Mouse (Mus musculus) ES-Bruce4 (cell line): ENCODE data around the gene Xrn1. TPM values are rescaled to one million over a fixed set of nuclear protein-coding genes. Genes with fewer than 3 reads are reported as not detected.

ENCODE experiments used
- H3K27ac ChIP-seq: 2 replicates; pipeline ENCODE4 v1.5.1; 2012; ENCODE audit warnings: low read length, inconsistent platforms; ENCODE audit not compliant: insufficient read depth
- H3K27me3 ChIP-seq: 2 replicates; pipeline ENCODE4 v1.6.1; 2012; ENCODE audit warnings: mild to moderate bottlenecking, low read length, inconsistent platforms; ENCODE audit not compliant: control insufficient read depth, poor library complexity, insufficient read depth, severe bottlenecking
- H3K36me3 ChIP-seq: 2 replicates; pipeline ENCODE4 v1.6.1; 2012; ENCODE audit warnings: inconsistent platforms, mild to moderate bottlenecking, low read length, moderate library complexity; ENCODE audit not compliant: control insufficient read depth, poor library complexity, insufficient read depth, severe bottlenecking
- H3K4me1 ChIP-seq: one replicate; pipeline ENCODE4 v1.8.1; 2011; ENCODE audit warnings: low read length; ENCODE audit not compliant: control insufficient read depth, insufficient read depth
- H3K4me3 ChIP-seq: 2 replicates; pipeline ENCODE4 v1.5.1; 2011; ENCODE audit warnings: low read depth, mild to moderate bottlenecking, low read length
- H3K9ac ChIP-seq: 2 replicates; pipeline ENCODE4 v1.6.1; 2012; ENCODE audit warnings: low read depth, mild to moderate bottlenecking, inconsistent platforms; ENCODE audit not compliant: poor library complexity, severe bottlenecking
- H3K9me3 ChIP-seq: replicated peaks from 2 replicates; pipeline ENCODE4 v1.6.1; 2012; ENCODE audit warnings: mild to moderate bottlenecking, low read length, inconsistent platforms; ENCODE audit not compliant: control insufficient read depth, poor library complexity, insufficient read depth, severe bottlenecking
- CTCF ChIP-seq: IDR thresholded peaks from one replicate; pipeline ENCODE4 v1.8.1; 2011; ENCODE audit warnings: low read depth, low read length
- EP300 ChIP-seq: IDR thresholded peaks from 2 replicates; pipeline ENCODE4 v1.6.1; 2011; ENCODE audit warnings: low read depth, low read length; ENCODE audit not compliant: insufficient read depth
- POLR2A ChIP-seq: IDR thresholded peaks from one replicate; pipeline ENCODE4 v1.8.1; 2011; ENCODE audit warnings: low read length; ENCODE audit not compliant: insufficient read depth
- polyA plus RNA-seq: library from polyadenylated mRNA; stranded (reverse); fragments of >200 nt; gene quantifications from 2 replicates; pipeline ENCODE4 v1.2.4, GENCODE M21; 2011; ENCODE audit warnings: low read depth; ENCODE audit not compliant: missing spikeins, insufficient read depth, insufficient read length

The Xrn1 gene
- polyA plus RNA-seq, 1 experiment = 59.3 TPM

GRCm38 (mm10) chr9:96027913-96028312, 73.4 kb downstream of the Xrn1 start:
- no peaks in the 10 kb centered on the region for H3K4me1 ChIP-seq
- H3K9me3 ChIP-seq = no peaks in the 10 kb centered on the region
- H3K27ac ChIP-seq = no peak overlapping the region
- no peak overlapping the region for H3K9ac ChIP-seq
- H3K27me3 ChIP-seq = no peaks in the 10 kb centered on the region
- peaks cover 24% of the 10 kb centered on the region for H3K36me3 ChIP-seq
- no peak overlapping the region for H3K4me3 ChIP-seq
- no peak for TF ChIP-seq CTCF
- TF ChIP-seq POLR2A = no peak
- TF ChIP-seq EP300 = no peak

DNA sequence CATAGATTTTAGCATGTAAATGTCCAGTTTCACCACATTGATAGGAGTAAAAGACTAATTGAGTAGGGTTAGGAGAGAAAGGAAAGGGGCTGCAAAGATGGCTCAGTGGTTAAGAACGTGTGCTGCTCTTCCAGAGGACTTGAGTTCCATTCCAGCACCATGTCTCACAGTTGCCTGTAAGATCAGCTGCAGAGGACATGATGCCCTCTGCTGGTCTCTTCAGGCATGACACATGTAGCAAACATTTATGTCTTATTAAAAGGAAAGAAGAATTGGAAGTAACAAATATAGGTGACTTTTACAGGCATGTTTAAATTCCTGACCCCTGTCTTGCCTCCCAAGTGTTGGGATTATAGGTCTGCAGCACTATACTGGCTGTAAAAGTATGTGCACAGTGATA, 74.3 kb downstream of the Xrn1 start:
- Histone ChIP-seq H3K9me3 (no peaks in the 10 kb centered on the region), H3K27me3 (no peaks in the 10 kb centered on the region), H3K4me1 (no peaks in the 10 kb centered on the region), H3K4me3 (no peak overlapping the region), H3K36me3 (peaks cover 25% of the 10 kb centered on the region), H3K27ac (no peak overlapping the region), H3K9ac (no peak overlapping the region)
- TF ChIP-seq EP300 (no peak), CTCF (peak; percentile 58)

GRCm38 (mm10) chr9:96029886-96030285, 75.3 kb downstream of the Xrn1 start:
- no peaks in the 10 kb centered on the region for H3K27me3 ChIP-seq
- TF ChIP-seq EP300 (no peak), CTCF (no peak), POLR2A (no peak)
- H3K9ac ChIP-seq = no peak overlapping the region
- peaks cover 21% of the 10 kb centered on the region for H3K36me3 ChIP-seq
- H3K4me3 ChIP-seq = no peak overlapping the region
- H3K4me1 ChIP-seq = no peaks in the 10 kb centered on the region
- H3K9me3 ChIP-seq = no peaks in the 10 kb centered on the region
- no peak overlapping the region for H3K27ac ChIP-seq

DNA sequence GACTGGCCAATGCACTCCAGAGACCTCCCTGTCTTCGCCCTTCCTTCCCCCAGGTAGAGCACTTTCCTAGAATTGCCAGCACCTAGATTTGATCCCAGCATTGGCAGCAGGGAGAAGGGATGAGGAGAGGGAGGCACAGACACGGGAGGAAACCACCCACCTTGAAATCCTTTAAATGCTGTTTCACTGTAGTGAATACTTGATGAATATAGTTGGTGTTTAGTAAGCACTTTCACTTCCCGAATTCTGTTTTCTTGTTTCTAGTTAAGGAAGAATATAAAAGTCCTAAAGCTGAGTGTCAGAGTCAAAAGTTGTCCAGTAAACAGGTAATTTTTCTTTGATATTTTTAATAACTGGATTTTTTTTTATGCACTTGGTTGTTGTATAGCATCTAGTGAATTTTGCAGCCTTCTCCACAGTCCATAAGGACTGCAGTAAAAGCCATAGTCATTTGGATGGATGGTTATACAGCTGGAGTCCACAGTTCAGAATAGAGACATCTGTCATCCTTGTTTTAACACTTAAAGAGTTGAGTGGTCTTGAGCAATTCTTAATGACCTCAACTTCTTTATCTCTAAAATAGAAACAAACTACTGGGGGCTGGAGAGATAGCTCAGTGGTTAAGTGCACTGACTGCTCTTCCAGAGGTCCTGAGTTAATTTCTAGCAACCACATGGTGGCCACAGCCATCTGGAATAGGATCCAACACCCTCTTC, 81.0 kb downstream of the Xrn1 start:
- Histone ChIP-seq H3K4me3 (no peak overlapping the region), H3K9me3 (no peaks in the 10 kb centered on the region), H3K9ac (no peak overlapping the region), H3K36me3 (peaks cover 13% of the 10 kb centered on the region), H3K4me1 (no peaks in the 10 kb centered on the region), H3K27ac (no peak overlapping the region), H3K27me3 (no peaks in the 10 kb centered on the region)
- TF ChIP-seq EP300 (no peak), POLR2A (no peak), CTCF (no peak)

GRCm38 (mm10) chr9:96044214-96044613, 89.7 kb downstream of the Xrn1 start:
- Histone ChIP-seq H3K27me3 (no peaks in the 10 kb centered on the region), H3K27ac (no peak overlapping the region), H3K4me1 (no peaks in the 10 kb centered on the region), H3K36me3 (peaks cover 22% of the 10 kb centered on the region), H3K9ac (no peak overlapping the region), H3K4me3 (no peak overlapping the region), H3K9me3 (no peaks in the 10 kb centered on the region)
- TF ChIP-seq POLR2A = no peak
- no peak for TF ChIP-seq EP300
- TF ChIP-seq CTCF = no peak

DNA sequence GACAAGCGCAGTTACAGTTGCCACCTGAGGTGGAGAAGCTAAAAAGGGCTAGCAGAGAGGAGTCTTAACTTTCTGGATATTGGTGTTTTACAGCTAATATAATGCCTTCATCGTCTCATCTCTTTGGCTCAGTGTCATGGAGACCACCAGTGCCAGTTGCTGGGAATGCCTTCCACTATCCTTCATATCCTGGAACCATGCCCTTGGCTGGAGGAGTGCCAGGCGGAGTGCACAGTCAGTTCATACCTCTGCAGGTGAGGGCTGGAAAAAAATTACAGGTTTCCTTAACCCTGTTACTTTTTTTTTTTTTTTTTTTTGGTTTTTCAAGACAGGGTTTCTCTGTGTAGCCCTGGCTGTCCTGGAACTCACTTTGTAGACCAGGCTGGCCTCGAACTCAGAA, 96.9 kb downstream of the Xrn1 start:
- H3K27me3 ChIP-seq = no peaks in the 10 kb centered on the region
- H3K27ac ChIP-seq = no peak overlapping the region
- no peaks in the 10 kb centered on the region for H3K4me1 ChIP-seq
- H3K36me3 ChIP-seq = peaks cover 18% of the 10 kb centered on the region
- H3K9ac ChIP-seq = no peak overlapping the region
- no peak overlapping the region for H3K4me3 ChIP-seq
- no peaks in the 10 kb centered on the region for H3K9me3 ChIP-seq
- TF ChIP-seq EP300 = no peak
- no peak for TF ChIP-seq CTCF
- no peak for TF ChIP-seq POLR2A
